Mouse (Mus musculus): Measurements from ENCODE around the gene Gm9844. TPM values are rescaled to one million over a fixed set of nuclear protein-coding genes. Genes with fewer than 3 reads are reported as not detected.

The Gm9844 gene
- polyA plus RNA-seq, 1 experiment from 2014 or later = 17.8 TPM

DNA sequence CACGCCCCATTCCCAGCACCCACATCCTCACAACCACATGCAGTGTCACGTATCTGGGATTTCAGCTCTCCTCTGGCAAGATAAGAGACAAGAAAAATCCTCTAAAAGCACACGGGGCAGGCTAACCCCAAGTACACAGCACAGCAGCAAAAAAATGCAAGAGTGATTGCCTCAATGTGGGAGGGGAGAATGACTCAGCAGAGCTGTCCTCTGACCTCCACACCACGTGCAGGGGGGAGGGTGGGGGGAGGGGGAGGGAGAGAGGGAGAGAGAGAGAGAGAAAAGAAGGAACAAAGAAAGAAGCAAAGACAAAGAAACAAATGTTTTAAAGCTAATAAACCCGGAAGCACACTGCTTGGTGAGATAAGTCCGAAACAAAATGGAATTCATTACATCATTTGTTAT, 11.1 kb upstream of the Gm9844 start:
- Histone ChIP-seq H3K4me1 (replicated peaks) (0 out of 2 replicates have a peak, but pooled peaks cover 6% of the 10 kb centered on the region), H3K9ac (no peak overlapping the region), H3K27me3 (replicated peaks) (no peaks in the 10 kb centered on the region), H3K36me3 (no peaks in the 10 kb centered on the region), H3K27ac (no peak overlapping the region), H3K4me3 (replicated peaks) (no peak overlapping the region), H3K9me3 (no peaks in the 10 kb centered on the region), H3K4me2 (replicated peaks) (no peak overlapping the region)
- WGBS = 23% methylated on average over 6 of the region's 6 CpGs
- ATAC-seq = peak; percentile 82

DNA sequence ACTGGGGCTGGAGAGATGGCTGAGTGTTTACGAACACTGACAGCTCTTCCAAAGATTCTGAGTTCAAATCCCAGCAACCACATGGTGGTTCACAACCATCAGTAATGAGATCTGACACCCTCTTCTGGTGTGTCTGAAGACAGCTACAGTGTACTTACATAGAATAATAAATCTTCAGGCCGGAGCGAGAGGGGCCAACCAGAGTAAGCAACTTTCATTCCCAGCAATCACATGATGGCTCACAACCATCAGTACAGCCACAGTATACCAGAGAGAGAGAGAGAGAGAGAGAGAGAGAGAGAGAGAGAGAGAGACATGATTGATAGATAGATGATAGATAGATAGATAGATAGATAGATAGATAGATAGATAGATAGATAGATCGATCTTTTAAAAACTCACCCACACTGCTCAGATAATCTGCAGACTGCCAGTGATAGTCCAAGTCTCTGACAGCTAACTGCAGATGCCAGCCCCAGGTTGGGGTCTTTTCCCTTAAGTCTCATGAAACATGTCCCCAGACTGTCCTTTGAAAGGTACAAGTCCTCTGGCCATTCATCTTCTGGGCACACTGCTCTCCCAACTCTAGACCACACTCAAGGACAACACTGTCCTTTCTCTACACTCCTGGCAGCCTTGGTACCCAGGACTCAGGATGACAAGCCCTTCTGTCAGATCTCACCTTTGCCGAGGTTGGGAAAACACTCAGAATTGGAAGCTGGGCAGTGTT, 10.3 kb upstream of the Gm9844 start:
- H3K4me3 ChIP-seq (replicated peaks) = no peak overlapping the region
- H3K4me2 ChIP-seq (replicated peaks) = no peak overlapping the region
- WGBS = 78% methylated on average over 5 of the region's 5 CpGs
- 0 out of 2 replicates have a peak, but pooled peaks cover 6% of the 10 kb centered on the region for H3K4me1 ChIP-seq (replicated peaks)
- H3K36me3 ChIP-seq = no peaks in the 10 kb centered on the region
- H3K9ac ChIP-seq = no peak overlapping the region
- H3K9me3 ChIP-seq = no peaks in the 10 kb centered on the region
- no peaks in the 10 kb centered on the region for H3K27me3 ChIP-seq (replicated peaks)
- no peak overlapping the region for H3K27ac ChIP-seq
- no peak for ATAC-seq

DNA sequence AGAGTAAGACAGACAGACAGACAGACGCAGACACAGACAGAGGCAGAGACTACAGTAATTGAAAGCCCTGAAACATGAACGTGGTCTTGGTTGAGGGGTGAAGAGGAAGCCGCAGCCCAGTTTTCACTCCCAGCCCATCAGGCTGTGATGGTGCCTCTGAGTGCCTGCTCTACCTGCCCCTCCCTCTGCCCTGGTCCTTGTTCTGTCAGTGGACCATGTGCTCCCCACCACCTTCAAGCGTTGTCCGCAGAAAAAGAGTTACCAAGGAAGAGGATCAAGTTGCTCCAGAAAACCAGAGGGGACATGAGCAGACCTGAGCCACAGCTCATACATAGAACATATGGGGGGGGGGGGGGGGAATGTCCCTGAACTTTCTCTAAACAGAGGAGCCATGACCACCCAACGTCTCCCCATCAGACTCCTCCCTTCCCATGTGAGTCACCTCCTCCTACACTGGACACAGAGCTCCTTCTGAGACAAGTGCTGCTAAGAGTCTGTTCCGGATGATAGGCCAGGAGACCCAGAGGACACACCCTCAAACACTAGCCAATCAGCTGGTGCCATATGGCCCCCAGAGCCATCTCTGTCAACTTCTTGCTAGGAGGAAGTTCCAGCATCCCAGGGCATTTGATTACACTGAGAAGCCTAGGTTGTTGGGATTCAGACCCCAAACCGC, 9.3 kb upstream of the Gm9844 start:
- H3K4me3 ChIP-seq (replicated peaks) = no peak overlapping the region
- ATAC-seq = peak; percentile 73
- H3K27me3 ChIP-seq (replicated peaks) = no peaks in the 10 kb centered on the region
- no peak overlapping the region for H3K9ac ChIP-seq
- H3K4me2 ChIP-seq (replicated peaks) = no peak overlapping the region
- no peak overlapping the region for H3K27ac ChIP-seq
- H3K9me3 ChIP-seq = no peaks in the 10 kb centered on the region
- WGBS = 71% methylated on average over 8 of the region's 8 CpGs
- H3K4me1 ChIP-seq (replicated peaks) = 0 out of 2 replicates have a peak, but pooled peaks cover 6% of the 10 kb centered on the region
- no peaks in the 10 kb centered on the region for H3K36me3 ChIP-seq

DNA sequence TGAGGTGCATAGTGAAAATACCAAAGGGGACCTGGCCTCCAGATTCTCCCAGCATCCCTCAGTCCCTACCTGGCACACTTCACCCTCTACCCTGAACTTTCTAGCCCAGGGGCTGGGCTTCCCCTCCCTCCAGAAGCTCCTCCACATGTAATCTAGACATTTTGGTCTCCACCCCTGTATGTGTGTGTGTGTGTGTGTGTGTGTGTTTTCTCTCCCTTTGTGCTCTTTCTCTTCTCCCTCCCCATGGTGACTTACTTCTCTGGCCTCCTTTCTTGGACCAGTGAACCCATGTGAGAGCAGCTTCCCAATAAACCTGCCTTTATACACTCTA, 8.8 kb upstream of the Gm9844 start:
- no peak overlapping the region for H3K4me3 ChIP-seq (replicated peaks)
- H3K27me3 ChIP-seq (replicated peaks) = no peaks in the 10 kb centered on the region
- ATAC-seq = 0 out of 2 replicates have a peak, but pooled peaks have one; percentile 16
- H3K27ac ChIP-seq = no peak overlapping the region
- no peaks in the 10 kb centered on the region for H3K36me3 ChIP-seq
- 0 out of 2 replicates have a peak, but pooled peaks cover 6% of the 10 kb centered on the region for H3K4me1 ChIP-seq (replicated peaks)
- no peak overlapping the region for H3K4me2 ChIP-seq (replicated peaks)
- no peaks in the 10 kb centered on the region for H3K9me3 ChIP-seq
- no peak overlapping the region for H3K9ac ChIP-seq

DNA sequence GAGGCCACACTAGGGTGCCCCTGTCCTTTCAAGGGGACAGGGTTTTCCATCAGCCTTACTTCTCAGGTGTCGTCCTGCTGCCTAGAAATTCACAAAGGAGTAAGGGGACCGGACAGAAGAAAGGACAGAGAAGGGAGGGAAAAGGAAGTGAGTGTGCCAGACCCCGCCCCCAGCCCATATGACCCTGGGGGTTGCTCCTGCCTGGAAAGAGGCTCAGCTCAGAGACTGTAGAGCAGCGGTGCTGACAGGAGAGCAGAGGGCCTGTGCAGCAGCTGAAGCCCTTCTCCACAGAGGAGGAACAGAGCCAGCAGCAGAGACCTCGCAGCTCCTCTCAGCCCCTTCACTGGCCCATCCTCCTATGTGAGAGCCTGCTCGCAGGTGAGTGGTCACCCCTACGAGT, 8.3 kb upstream of the Gm9844 start:
- no peak for ATAC-seq
- Histone ChIP-seq H3K27ac (no peak overlapping the region), H3K9me3 (no peaks in the 10 kb centered on the region), H3K27me3 (replicated peaks) (no peaks in the 10 kb centered on the region), H3K36me3 (no peaks in the 10 kb centered on the region), H3K9ac (no peak overlapping the region), H3K4me1 (replicated peaks) (0 out of 2 replicates have a peak, but pooled peaks cover 6% of the 10 kb centered on the region), H3K4me3 (replicated peaks) (no peak overlapping the region), H3K4me2 (replicated peaks) (no peak overlapping the region)
- WGBS = 34% methylated on average over 7 of the region's 7 CpGs

DNA sequence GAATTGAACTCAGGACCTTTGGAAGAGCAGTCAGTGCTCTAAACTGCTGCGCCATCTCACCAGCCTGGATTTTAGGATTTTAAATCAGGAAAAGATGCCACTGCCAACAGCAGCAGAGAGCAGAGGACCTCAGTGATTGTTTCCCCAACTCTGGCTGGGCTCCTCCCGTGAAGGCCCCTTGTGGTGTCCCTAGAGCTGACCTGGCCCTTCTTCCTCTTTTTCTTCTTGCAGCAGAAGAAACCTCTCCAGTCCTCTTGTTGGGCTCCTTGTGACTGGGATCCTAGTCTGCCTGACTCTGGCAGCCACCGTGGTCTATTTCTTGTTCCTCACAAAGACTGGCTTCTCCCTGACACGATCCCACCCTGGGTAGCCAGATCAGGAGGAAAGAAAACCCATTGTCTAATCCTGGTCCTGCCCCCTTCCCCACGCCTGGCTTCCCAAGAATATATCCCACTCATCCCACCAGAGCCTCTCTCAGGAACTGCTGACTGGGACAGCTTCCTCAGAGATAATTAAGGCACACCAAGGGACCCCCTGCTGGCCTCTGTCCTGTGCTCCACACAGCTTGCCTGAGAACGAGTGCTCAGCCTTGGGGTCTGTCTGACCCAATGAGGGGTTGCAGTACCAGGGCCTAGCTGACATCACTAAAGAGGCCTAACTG, 5.4 kb upstream of the Gm9844 start:
- ATAC-seq = no peak
- Histone ChIP-seq H3K9me3 (no peaks in the 10 kb centered on the region), H3K4me3 (replicated peaks) (no peak overlapping the region), H3K4me2 (replicated peaks) (no peak overlapping the region), H3K27ac (no peak overlapping the region), H3K36me3 (no peaks in the 10 kb centered on the region), H3K9ac (no peak overlapping the region), H3K27me3 (replicated peaks) (no peaks in the 10 kb centered on the region), H3K4me1 (replicated peaks) (no peaks in the 10 kb centered on the region)
- WGBS = 52% methylated on average over 6 of the region's 6 CpGs

DNA sequence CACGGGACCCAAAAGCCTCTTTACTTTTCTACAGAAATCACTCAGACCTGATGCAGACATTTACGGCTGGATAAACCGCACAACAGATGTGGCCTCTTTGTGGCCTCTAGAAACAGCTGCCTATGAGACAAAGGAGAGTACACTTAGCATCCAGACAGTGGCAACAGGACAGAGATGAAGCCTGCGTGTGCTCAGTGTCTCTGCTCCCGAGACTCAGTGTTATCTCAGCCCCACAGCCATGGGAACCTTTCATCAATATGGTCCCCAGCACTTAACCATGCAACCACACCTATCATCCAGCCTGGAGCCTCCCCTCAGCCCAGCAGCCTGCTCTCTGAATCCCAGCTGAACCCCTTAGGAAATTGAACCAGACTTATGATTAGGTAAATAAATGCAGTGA, 2.8 kb upstream of the Gm9844 start:
- no peaks in the 10 kb centered on the region for H3K27me3 ChIP-seq (replicated peaks)
- H3K9ac ChIP-seq = no peak overlapping the region
- no peaks in the 10 kb centered on the region for H3K9me3 ChIP-seq
- no peaks in the 10 kb centered on the region for H3K36me3 ChIP-seq
- no peak overlapping the region for H3K4me2 ChIP-seq (replicated peaks)
- H3K27ac ChIP-seq = no peak overlapping the region
- no peak overlapping the region for H3K4me3 ChIP-seq (replicated peaks)
- 73% methylated on average over 5 of the region's 5 CpGs for WGBS
- ATAC-seq = peak; percentile 53; the same call in 1 of the 2 replicates
- no peaks in the 10 kb centered on the region for H3K4me1 ChIP-seq (replicated peaks)

DNA sequence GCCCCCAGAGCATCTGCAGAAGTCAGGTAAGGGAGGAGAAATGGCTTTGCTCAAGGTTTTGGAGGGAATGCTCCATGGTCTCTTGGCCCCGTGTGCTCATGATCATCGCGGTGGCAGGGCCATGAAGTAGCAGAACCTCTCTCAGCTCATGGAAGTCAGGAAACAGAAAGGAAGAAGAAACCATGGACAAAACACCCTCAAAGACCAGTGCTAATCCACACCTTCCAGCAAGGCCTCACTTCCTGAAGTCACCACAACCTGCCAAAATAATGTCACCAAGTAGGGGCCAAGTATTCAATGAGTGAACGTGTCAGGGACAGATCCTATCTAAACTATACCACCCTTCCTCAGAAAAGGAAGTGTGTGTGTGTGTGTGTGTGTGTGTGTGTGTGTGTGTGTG, 840 bp downstream of the Gm9844 start:
- Histone ChIP-seq H3K4me1 (replicated peaks) (no peaks in the 10 kb centered on the region), H3K4me2 (replicated peaks) (no peak overlapping the region), H3K27me3 (replicated peaks) (no peaks in the 10 kb centered on the region), H3K9ac (no peak overlapping the region), H3K36me3 (no peaks in the 10 kb centered on the region), H3K27ac (no peak overlapping the region), H3K4me3 (replicated peaks) (no peak overlapping the region), H3K9me3 (no peaks in the 10 kb centered on the region)
- 83% methylated on average over 4 of the region's 4 CpGs for WGBS
- ATAC-seq = no peak

DNA sequence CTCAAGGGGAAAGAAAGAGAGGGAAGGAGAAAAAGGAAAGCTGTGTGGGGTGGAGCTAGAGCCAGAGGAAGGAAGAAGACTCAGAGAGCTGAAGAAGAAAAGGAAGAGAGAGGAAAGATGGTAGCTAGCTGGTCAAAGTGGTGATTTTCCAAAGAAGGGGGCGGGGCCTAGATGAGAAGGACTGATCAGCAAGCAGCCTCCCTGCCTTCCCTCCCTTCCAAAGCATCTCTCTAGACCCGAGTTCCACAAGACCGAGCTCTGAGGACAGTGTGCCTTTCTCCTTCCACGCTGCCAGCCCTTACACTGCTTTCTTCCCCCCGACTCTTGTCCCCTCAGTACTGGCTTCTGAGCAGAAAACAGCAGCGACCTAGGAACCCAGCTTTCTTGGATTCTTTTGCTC, 2.1 kb downstream of the Gm9844 start:
- H3K9ac ChIP-seq = no peak overlapping the region
- no peak for ATAC-seq
- no peak overlapping the region for H3K4me3 ChIP-seq (replicated peaks)
- 32% methylated on average over 6 of the region's 6 CpGs for WGBS
- H3K4me2 ChIP-seq (replicated peaks) = no peak overlapping the region
- no peaks in the 10 kb centered on the region for H3K9me3 ChIP-seq
- H3K4me1 ChIP-seq (replicated peaks) = no peaks in the 10 kb centered on the region
- no peaks in the 10 kb centered on the region for H3K27me3 ChIP-seq (replicated peaks)
- no peak overlapping the region for H3K27ac ChIP-seq
- no peaks in the 10 kb centered on the region for H3K36me3 ChIP-seq

DNA sequence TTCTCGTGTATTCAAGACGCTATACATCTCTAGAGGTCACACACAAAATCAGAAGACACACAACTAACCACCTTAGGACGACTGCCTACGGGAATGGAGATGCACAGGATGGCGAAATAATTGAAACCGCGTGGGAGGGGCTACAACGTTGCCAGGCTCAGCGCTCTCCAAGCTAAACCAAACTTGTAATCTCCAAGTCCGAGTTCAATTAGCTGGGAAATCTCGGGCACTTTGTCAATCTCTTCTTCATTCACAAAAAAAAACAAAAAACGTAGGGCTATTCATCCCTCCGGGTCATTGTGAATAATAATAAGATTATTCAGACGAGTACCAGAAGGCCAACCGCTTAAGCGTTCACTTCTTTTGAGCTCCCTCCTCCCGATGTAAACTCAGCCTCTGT, 7.1 kb downstream of the Gm9844 start:
- 62% methylated on average over 17 of the region's 17 CpGs for WGBS
- H3K4me1 ChIP-seq (replicated peaks) = no peaks in the 10 kb centered on the region
- ATAC-seq = no peak
- no peak overlapping the region for H3K4me3 ChIP-seq (replicated peaks)
- no peaks in the 10 kb centered on the region for H3K36me3 ChIP-seq
- no peak overlapping the region for H3K9ac ChIP-seq
- H3K4me2 ChIP-seq (replicated peaks) = no peak overlapping the region
- H3K9me3 ChIP-seq = no peaks in the 10 kb centered on the region
- H3K27ac ChIP-seq = no peak overlapping the region
- peaks cover 3% of the 10 kb centered on the region for H3K27me3 ChIP-seq (replicated peaks)

DNA sequence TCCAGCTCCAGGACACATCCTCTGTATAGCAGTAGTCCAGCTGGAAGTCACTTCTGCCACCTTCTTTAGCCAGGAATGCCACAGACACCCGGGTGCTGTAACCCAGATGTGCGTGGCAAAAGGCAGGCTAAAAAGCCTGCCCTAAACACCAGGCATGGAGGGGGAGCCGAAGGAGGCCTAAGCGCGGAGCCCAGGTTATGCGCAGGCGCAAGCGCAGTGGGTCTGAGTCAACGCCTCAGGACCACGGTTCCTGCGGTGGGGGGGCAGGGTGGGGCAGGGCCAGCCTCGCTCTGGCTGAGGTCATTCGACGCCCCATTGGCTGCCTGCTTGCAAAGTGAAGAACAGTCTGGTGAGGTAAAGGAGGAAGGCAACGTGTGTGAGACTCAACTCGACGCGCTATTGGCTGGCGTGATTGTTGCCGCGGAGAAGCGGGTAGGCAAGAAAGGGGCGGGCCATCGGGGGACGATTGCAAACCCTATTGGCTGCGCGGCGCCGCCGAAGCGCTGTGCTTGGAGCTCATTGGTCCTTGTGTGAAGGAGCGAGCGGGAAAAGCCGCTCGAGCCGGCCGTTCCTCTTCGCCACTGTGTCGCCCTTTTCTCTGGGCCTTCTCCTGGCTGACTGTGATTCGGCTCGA, 7.6 kb downstream of the Gm9844 start, which contains the start of the genes Lypd4 and Dmrtc2:
Lypd4 (minus strand) TSS at position 410 of the 634 bp plus-strand sequence.
Dmrtc2 (plus strand) TSS at position 526 of the 634 bp plus-strand sequence.
- no peak within 1 kb of the TSS for H3K4me2 ChIP-seq (replicated peaks)
- no peak within 1 kb of the TSS for H3K9ac ChIP-seq
- WGBS = 49% methylated on average over 41 of the region's 41 CpGs
- no peak for ATAC-seq
- no peaks in the 10 kb centered on the region for H3K9me3 ChIP-seq
- H3K36me3 ChIP-seq = no peaks in the 10 kb centered on the region
- H3K4me3 ChIP-seq (replicated peaks) = no peak within 1 kb of the TSS
- H3K27me3 ChIP-seq (replicated peaks) = peaks cover 3% of the 10 kb centered on the region
- no peaks in the 10 kb centered on the region for H3K4me1 ChIP-seq (replicated peaks)
- H3K27ac ChIP-seq = no peak within 1 kb of the TSS

DNA sequence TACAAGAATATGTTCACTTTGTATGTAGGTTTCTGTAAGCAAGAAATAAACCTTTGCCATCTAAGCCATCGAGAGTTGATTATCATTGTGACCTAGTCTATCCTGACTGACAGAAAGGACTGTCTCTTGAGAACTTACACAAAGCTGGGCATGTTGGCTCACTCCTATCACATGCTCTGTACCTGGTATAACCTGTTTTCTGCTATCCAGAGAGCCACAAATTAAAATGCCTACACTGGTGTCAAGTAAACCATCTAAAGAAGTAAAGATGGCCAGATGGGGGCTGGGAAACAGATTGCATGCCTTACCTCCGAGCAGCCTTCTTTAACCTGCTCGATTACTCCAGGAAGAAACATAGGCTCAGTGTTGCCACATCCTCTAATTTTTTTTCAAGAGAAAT, 15.6 kb downstream of the Gm9844 start:
- Histone ChIP-seq H3K9me3 (no peaks in the 10 kb centered on the region), H3K36me3 (no peaks in the 10 kb centered on the region), H3K9ac (no peak overlapping the region), H3K4me1 (replicated peaks) (no peaks in the 10 kb centered on the region), H3K27me3 (replicated peaks) (no peaks in the 10 kb centered on the region), H3K4me2 (replicated peaks) (no peak overlapping the region), H3K27ac (no peak overlapping the region), H3K4me3 (replicated peaks) (no peak overlapping the region)
- no peak for ATAC-seq
- WGBS = 63% methylated on average over 3 of the region's 3 CpGs

Measured in intestine, embryonic 15.5 days (tissue).